Mouse (Mus musculus): ENCODE data around the gene Gp9.

- TF ChIP-seq CTCF (IDR thresholded peaks at IDR 0.05; ENCODE audit: borderline replicate concordance, control insufficient read depth, extremely low read depth, insufficient read depth, low read length, poor library complexity) (no peak), POLR2A (IDR thresholded peaks at IDR 0.05; ENCODE audit: control insufficient read depth, extremely low read depth, insufficient read depth, low read length, poor library complexity) (no peak)
Measured at GRCm38 (mm10) chr6:87787108-87787890, 9.4 kb downstream of the Gp9 start.

All from thymus, adult 2 months (tissue).